Mouse (Mus musculus) Muller cell, postnatal 12 days (primary cell): Measurements from ENCODE around the gene Gm498.

ENCODE experiments used
- DNase-seq: peaks from one replicate; pipeline ENCODE4 v3.0.0-alpha.2; 2015; ENCODE audit errors: inconsistent ontology term

The Gm498 gene

DNA sequence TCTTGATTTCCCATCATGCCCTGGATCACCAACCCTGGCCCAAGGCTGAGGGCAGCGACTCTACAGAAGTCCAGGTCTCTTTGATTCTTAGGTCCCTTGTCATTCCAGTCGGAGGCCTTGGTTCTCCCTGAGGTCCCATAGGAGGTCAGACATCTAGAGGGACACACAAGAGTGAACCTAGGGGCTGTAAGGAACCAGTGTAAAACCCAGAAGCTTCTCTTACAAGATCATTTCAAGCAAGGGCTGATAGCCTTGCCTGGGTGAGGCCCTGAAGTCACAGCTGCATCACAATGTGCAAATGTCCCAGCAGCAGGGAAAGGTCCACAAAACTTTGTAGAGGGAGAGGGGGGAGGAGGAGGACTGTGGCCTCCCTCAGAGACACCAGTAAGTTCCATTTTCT is at the start of gene Gm498:
TSS of gene Gm498 (plus strand) at position 301 of the 400 bp plus-strand sequence.
- no peak for DNase-seq

DNA sequence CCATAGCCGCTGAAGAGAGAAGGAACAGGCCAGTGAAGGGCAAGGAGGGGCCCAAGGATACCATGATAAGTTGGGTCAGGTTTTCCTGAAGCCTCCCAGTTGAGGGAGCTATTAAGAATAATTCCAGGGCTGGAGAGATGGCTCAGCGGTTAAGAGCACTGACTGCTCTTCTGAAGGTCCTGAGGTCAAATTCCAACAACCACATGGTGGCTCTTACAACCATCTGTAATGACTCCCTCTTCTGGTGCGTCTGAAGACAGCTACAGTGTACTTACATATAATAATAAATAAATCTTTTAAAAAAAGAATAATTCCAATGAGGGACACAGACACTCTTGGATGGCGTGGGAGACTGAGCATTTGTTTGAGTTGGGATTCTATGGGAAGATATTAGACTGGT is 47.4 kb upstream of the Gm498 start:
- DNase-seq = no peak

- no peak for DNase-seq
Observed at GRCm38 (mm10) chr7:143821241-143821640, 45.4 kb upstream of the Gm498 start.

GRCm38 (mm10) chr7:143822375-143823265 is 44.0 kb upstream of the Gm498 start, which contains the start of the genes Nadsyn1 and Dhcr7:
Gene Nadsyn1, minus strand, starts transcription at chr7:143822849.
Gene Dhcr7, plus strand, starts transcription at chr7:143823145.
- DNase-seq = peak; percentile 98

- DNase-seq = no peak
Observed at GRCm38 (mm10) chr7:143823266-143823605, 43.4 kb upstream of the Gm498 start.

GRCm38 (mm10) chr7:143826985-143827384 is 39.7 kb upstream of the Gm498 start:
- DNase-seq = no peak

GRCm38 (mm10) chr7:143829504-143830331 is 36.9 kb upstream of the Gm498 start:
- peak; percentile 97 for DNase-seq

DNA sequence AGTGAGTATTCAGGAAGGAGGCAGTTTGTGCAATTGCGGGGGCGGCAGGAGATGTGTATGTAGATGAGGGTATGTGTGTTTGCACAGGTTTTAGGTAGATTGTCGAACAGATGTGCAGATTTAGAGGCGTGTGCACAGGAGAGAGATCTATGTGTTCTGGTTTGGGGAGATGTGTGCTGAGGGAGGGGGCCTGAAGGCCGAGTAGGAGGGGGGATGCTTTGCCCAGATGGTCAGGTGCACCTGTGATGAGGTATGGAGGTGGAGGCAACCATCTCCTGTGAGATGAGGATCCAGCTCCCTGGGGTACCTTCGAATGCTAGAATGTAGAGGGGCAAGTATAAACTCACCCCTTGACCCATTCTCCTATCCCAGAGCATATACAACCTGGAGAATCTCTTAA is 36.2 kb upstream of the Gm498 start:
- no peak for DNase-seq

GRCm38 (mm10) chr7:143832196-143832595 is 34.4 kb upstream of the Gm498 start:
- DNase-seq = peak; percentile 21

DNA sequence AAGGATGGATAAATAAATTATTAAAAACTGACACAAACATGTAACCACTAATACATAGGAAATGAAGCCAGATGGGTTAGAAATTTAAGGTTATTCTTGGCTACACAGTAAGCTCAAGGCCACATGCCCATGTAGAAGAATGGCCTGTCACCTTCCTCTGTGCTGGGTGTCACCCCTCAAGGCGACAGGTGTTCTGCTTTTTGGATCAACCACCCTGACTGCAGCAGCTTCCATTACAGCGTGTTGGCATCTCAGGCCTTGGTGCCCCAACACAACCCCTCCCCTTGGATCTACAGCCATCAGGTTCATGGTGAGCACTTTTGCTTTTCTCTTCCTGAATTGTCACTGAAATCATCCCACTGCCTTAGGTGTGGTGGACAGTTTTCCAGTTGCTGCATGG is 34.0 kb upstream of the Gm498 start:
- DNase-seq = no peak

GRCm38 (mm10) chr7:143833581-143834190 is 33.0 kb upstream of the Gm498 start:
- no peak for DNase-seq

DNA sequence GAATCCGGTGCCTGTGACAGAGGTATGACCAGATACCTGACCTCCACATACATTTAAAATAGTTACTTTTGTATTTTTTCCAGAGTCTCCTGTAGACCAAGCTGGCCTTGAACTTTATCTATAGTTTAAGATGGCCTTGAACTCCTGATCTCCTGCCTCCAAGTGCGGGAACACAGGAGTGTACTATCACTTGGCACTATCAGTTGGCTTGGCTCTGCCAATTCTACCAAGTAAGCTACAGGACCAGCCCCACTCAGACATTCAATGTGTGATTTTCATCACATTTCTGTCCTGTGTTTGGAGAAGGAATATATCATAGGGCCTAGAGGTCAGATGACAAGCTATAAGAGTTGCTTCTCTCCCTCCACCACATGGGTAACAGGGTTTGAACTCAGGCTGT is 32.3 kb upstream of the Gm498 start:
- DNase-seq = no peak

- DNase-seq = no peak
Observed at GRCm38 (mm10) chr7:143834972-143835371, 31.7 kb upstream of the Gm498 start.

DNA sequence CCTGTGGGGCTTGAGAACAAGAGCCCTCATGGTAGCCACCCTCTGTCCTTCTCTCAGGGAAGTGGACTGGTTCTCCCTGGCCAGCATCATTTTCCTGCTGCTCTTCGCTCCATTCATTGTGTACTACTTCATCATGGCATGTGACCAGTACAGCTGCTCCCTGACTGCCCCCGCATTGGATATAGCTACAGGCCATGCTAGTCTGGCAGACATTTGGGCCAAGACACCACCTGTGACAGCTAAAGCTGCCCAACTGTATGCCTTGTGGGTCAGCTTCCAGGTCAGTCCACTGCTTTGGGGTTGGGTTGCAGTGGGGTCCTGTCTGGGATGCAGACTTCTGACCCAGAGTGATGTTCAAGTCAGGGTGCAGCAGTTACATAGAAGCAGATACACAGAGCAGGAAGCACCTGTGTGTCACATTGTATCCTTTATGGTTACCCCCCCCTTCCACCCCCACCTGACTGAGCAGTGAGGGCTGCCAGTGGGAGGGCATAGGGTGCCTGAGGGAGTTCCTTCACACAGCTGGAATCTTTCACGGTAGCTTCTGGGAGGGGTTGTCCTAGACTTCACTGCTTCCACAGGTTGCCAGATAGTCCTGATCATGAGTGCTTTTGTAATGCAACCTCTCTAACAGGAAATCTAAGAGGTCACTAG is 28.8 kb upstream of the Gm498 start:
- DNase-seq = no peak

DNA sequence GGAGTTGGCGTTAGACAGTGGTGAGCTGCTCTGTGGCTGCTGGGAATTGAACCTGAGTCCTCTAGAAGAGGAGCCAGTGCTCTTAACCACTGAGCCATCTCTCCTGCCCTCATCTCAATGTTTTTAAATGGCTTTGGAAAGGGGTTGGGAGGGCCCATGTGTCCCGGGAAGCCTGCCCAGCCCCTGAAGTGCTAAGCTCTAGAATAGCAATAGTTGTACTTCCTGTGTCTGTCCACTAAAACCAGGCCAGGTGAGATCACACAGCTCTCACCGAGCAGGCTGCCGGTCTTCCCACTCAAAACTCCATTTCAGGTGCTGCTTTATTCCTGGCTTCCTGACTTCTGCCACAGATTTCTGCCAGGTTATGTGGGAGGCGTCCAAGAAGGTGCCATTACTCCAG is 26.5 kb upstream of the Gm498 start:
- no peak for DNase-seq

DNA sequence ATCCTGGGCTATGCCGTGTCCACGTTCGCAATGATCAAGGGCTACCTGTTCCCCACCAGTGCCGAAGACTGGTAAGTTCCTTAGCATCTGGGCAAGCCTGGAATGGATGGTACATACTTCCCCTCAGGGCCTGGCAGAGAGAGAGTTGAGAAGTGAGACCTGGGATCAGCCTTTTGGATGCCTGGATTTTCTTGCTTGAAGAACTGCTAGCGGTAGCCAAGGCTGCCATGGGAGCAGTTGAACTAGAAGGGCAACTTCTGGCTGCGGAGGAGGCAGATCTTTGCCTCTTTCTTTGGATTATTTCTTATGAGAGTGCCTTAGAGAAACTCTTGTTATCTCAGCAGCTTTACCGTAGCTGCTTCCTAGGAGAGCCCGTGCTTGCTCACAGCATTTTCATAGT is 25.3 kb upstream of the Gm498 start:
- DNase-seq = no peak

GRCm38 (mm10) chr7:143848127-143848767 is 18.4 kb upstream of the Gm498 start:
- DNase-seq = no peak

DNA sequence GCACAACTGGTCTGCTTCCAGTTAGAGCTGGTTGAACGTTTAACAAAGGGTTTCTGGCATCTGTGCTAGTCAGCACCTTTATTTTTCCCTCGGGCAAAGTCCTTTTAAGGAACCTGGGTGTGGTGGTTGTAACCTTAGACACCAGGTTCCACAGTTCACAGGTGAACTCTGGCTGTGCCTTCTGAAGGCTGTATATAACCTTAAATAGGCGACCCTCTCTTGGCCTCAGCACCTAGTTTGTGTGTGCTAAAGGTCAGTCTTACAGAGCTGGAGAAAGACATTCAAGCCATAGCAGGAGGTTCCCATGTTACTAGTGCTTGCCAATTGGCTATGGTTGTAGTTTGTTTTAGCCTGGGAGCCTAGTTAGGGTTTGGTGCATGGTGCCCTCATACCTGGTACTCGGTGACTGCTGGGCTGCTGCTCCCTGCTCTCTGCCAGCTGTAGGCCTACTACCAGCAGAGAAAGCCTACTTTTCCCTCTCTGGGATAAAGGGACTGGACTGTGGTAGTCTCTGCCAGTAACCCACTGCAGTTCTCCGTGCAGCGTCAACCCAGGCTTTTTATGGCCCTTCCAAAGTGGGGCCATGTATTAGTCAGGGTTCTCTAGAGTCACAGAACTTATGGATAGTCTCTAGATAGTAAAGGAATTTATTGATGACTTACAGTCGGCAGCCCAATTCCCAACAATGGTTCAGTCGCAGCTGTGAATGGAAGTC is 17.7 kb upstream of the Gm498 start:
- DNase-seq = no peak

DNA sequence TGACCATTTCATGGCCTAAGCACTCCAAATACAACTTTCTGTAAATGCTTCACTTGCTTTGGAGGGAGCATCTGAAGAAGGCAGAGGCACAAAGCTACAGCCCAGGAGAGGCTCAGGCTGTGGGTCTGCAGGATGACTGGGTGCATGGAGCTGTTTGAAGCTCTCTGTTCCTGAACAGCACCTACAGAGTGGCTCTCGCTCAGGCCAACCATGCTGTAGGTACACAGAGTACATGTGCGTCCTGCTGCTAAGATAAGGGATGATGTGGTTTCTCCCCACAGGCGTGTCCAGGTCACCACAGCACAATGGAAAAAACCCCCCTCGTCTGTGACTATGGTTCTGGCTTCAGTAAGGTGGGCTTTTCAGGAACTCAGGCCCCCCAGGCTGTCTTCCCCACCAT is 2.2 kb downstream of the Gm498 start:
- DNase-seq = no peak

DNA sequence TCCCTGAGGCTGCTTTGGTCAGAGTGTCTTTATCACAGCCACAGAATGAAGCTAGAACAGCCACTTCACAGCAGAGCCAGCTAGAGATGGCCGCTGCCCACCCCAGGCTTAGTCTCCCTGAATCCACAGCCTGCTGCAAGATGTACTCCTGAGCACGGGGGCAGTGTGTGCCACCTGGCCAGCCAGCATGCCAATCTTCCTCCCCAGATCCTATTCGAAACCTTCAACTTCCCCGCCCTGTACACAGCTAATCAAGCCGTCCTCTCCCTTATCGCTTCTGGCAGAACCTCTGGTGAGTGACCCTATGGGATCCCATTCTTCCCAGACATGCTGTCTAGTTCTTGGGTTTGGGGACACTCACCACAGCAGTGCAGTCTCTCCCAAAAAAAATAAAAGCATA is 17.1 kb downstream of the Gm498 start:
- DNase-seq = no peak

- DNase-seq = peak; percentile 28
Observed at GRCm38 (mm10) chr7:143891146-143891545, 24.5 kb downstream of the Gm498 start.
